Mouse (Mus musculus): ENCODE measurements around the gene Stox2. TPM values are rescaled to one million over a fixed set of nuclear protein-coding genes. Genes with fewer than 3 reads are reported as not detected.

Gene Stox2
- total RNA-seq, 2 experiments from 2014 or later: 10.0 to 15.0 TPM

DNA sequence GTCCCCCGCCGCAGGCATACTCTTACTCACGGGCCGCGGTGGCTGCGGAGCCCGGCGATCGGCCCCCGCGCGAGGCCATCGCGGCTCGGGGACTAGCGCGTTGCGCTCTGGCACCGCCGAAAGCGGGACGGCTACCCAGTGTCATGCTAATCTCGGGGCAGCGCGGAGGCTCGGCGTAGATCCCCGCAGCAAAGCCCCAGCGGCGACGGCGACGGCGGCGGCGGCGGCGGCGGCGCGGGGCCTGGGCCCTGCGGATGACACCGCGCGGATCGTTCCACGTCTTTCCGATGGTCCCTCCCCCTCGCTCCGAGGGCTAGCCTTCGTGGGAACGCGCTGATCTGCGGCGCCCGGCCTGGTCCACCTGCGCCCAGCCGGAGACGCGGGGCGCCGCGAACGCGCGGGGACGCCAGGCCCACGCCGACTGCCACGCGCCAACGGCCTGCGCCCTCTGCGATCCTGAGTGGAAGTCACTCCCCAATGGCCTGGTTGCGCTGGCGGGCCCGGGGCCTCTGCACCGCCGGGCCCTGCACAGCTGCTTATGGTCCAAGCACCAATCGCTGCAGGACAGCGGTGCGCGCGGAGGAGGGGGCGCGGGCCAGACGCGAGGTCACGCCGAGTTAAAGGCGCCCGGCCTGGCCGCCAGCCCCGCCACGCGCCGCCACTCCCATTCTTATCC, 157.2 kb downstream of the Stox2 start:
- peak; percentile 67 for DNase-seq

DNA sequence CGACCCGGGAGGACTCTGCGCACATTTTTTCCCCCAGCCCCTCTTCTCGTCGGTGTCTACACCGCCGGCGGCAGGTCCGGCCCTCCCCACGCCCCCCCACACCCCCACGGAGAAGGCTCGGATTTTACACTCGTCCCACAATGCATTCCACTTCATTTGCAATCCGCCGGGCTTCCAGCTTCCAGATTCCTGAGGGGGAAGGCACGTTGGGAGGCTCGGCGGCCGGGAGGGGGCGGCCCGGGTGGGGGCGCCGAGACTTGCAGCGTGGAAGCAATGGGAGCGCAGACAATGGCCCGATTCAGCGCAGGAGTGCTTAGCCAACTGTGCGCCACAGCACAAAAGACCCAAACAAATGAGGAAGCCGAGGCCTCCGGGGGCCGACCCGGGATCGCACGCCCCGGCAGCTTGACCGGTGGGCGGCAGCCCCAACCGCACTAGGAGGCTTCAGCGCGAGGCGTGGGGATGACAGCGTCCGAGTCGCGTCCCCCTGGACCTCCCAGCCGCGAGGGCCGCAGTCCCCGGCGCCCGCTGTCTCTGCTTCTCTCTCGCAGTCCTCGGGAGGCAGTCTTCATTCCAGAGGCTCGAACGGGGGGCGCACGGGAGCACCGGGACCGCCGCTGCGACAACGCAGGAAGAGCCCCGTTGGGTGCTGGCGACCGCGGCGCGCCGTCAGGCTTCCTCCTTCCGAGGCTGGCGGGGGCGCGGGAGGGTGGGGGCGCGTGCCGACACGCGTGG, 157.9 kb downstream of the Stox2 start:
- peak; percentile 52 for DNase-seq

DNA sequence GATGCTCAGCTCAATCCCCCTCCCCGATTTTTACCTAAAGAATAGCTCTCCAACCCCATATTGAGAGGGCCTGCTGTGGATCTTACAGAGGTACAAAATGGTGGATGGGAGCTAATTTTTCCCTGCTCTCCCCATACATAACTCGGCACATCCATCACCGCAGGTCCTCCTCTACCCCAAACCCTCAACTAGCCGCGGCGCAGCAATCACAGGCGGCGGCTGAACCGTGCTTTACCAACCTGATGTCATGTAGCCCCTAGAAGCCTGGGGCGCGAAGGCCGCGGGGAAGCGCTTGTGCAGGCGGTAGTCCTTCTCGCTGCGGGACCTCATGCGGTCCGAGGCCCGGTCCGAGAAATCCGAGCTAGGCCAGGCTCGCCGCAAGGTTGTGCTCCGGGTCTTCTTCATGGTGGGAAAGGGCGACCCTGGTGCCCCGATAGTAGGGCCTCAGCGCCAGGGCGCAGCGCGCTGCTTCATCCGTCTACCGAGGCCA, 158.5 kb downstream of the Stox2 start:
- peak; percentile 38 for DNase-seq

DNA sequence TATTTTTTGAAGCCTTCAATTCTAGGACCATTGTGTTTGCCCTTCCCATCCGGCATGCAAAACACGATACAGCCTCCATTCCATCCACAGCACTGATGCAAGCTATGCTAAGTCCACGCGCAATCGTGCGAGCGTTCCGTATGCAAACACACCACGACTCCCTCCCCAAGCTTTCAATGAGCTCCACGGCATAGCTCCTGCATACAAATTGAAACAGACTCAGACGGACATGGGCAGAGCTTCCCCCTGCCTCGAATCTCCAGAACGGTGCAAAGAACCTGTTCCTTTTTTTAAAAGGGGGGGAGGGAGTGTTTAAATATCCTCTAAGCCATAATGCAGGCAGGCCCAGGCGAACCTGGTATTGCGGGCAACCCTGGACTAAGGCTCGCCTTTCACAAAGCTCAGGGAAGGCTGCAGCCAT, 159.0 kb downstream of the Stox2 start:
- no peak for DNase-seq

DNA sequence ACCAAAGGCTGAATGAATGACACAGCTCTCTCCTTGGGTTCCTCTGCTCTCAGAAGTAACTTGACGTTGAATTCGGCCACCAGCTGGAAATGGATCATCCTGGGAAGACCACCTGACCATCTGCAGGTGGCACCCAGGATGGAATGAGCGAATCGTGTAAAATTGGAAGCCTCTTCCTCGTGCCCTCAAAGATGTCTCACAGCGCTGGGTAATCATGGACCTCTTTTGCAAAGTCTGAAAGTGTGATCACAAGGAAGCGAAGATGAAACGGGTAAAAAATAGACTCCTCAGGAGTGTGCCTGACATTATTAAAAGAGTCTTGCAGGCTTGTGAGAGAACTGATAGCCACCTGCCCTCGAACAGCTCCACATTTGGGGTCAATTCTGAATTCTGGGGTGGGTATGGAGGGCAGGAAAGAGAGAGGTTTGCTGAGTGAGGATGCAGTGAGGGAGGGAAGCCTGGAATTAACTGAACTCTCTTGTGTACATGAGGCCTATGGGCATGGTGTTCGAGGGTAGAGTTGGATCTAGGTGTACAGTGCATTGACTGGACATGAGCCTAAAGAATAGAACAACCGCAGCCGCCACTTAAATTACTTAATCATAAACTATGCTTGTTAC, 160.0 kb downstream of the Stox2 start:
- DNase-seq: no peak

DNA sequence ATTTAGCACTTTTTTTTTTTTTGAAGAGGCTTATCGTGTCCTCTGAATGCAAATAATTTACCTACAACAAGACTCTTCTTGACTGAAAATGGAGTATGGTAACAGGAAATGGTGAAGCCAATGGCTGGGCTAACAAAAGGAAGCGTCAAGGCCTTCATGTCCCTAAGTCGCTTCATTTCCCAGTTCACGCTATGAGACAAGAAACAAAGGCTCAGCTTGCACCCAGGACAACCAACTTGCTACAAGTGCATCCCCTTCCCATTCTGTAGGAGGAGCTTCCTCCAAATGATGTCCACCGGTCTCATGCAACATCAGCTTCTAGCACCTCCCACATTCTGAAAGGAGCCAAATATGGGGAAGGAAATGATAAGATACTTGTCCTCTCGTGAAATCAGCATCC, 160.7 kb downstream of the Stox2 start:
- no peak for DNase-seq

DNA sequence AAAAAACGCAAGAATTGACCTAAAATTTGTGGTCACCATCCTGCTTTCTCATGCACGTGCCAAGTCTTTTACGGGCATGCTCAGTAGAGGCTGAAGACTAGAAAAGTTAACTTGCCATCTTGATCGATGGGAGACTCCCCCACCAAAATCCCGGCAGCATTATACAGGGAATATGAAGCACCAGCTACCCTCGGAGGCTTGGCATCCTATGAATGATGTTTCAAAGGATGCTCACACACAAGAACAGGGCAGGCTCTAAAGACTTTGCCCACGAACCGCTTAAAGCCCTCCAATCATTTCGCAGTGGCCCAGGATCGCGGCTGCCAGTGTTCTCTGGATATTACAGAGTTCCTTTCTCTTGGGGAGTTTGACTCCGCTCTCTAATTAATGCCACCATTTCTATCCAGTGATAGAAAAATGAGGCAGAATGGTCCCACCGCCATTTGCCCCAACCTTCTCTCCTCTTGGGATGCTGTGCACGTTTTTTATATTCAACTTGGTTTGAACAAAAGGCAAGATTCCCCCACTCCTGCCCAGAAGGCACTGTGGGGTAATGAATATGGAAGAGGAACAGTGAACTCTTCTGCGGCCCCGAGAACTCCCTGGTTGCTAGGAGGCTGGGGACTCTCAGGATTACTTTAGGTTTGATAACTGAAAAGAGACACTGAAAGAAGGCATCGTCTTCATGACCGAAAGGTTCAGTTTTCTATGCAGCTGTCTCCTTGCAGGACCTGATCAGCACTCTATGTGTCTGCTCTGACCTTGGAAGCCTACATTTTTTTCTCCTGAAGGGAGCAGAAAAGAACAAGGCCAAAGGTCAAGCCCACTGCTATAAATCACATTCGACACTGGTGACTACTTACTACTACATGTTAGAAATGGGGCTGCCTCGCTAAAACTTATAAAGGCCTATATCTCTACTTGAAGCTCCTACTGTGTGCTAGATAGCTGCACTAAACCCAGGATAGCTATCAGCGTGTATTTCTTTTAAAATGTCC, 161.5 kb downstream of the Stox2 start:
- DNase-seq: no peak

DNA sequence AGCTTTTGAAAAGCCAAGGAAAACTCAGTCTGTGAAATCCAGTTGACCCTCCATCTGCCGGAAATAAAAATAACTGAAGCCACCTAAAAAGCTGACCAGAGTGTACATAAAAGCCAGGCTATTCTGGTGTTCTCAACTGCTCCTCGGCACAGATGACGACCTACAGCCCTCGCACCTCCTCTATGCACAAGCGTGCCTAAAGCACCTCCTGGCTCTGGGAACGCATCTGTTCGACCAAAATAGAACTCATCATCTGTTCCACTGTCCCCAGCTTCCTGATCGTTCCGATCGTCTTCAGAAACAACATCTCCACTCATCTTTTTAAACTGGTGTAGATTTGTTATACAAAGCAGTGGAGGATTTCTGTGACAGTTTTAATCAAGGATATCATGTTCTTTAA, 166.3 kb downstream of the Stox2 start:
- DNase-seq: no peak

DNA sequence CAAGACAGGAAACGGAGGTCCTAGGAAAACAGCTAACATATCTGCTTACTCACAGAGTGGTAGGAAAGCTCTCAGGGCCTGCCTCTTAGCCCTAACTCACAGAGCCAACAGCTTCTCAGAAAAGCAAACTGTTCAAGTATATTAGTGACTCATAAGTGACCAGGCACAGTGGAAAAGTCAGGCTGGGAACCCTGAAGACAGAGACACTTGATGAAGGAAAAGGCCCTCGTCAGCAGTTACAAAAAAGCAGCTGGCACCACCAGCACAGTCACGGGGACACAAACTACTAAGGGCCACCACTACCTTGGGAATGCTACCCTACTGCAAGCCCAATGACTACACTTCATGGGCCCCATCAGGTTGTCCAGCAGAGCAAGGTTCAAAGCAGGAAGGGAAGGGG, 168.0 kb downstream of the Stox2 start:
- no peak for DNase-seq

DNA sequence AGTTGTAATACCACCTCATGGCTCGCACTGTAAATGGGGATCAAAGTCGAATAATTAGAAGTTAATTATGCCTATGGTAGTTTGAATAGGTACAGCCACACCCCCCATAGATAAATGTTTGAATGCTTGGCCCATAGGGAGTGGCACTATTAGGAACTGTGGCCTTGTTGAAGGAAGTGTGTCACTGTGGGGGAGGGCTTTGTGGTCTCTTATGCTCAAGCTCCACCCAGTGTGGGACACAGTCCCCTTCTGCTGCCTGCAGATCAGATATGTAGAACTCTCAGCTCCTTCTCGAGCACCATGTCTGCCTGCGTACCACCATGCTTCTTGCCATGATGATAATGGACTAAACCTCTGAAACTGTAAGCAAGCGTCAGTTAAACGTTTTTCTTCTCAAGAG, 177.2 kb downstream of the Stox2 start:
- DNase-seq: no peak

DNA sequence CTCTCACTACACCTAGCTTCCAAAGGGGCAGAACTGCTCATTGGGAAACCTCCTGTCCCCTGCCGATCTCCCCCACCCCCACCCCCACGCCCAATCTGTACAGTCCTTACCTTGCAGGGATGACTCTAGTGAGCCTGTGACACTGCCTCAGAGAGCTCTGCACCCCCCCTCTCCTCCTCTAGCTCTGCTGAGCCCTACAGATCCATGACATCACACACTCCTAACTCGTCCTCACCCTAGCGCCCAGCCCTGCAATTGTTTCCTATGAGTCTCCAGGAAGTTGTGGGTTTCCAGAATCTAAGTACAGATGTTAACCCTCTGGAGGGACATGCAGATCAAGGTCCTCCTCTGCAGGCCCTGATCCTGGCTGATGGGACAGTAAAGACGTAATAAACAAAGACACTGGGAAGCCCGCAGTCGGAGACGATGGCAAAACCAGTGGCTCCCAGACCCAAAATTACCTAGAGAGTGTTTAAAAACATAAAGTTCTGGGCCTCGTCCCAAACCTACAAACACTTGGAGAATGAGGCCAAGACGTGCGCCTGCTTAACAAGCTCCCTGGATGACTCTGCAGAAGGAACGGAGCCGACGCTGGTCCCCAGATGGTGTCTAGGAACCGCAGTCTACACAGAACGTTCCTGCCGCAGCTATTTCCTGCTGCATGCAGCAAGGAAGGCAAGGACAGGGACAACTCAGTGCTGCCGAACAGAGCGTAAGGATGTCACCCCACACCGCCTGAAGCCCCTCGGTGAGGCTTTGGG, 177.9 kb downstream of the Stox2 start:
- DNase-seq: peak; percentile 24

DNA sequence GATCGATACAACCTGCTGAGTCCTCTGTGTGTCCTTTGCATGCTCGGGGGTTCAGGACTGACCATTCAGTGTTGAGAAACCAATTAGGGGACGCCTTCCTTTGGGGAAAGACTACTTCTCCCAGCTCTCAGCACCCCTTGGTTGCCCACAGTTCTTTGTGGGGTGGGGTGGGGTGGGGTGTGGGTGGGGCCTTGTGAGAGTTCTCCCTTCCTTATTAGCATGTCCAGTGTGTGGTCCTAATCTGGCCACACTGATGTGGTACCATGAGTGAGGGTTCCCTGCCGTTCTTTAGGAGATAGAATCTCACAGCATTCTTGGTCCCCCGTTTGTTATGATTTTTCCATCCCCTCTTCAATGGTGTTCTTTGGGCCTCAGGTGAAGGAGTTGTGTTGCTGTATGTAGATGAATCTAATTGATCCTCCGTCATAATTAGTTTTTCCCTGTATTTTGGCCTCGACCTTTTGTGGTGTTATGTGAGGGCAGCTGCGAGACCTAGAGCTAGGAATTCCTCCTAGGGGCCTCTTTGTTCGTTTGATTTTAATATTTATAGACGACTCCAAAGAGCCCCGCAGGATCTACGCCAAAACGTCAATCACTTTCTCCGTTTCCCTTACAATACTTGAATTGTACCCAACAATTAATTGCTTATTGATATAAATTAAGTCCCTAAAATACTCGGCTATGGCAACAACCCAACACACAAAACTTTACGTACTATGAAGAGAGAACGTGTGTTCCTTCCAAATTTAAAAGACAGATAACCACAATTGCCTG, 182.9 kb downstream of the Stox2 start:
- DNase-seq: no peak

DNA sequence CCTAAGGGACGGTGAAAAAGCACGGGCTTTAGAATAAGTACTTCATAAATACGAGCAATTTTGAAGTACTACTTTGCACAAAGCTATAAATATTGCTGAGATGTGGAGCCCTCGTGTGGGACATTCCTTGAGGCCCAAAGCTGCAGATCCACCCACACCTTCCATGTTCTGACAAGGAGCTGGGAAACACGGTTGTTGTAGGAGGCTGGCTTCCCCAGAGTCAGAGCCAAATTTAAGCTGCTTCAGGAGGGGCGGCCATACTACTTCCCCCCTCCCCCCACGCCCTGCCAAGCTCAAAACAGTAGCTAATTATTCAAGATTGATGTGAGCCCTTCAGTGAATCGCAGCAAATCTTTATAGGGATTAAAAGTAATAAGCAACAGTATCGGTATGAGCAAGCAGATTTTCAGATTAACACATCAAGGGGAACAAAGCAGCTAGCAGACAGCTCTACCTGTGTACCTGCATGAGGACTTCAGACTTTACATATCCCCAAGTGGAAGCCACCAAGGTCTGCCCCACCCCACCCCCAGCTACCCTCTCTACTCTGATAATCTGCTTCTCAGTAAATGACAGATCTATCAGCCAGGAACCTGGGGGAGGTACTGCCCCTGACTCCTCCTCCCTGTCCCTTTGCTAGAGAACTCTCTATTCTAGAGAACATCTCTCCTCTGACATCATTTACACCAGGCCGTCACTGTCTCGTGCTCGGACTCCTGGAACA, 185.2 kb downstream of the Stox2 start:
- DNase-seq: no peak

DNA sequence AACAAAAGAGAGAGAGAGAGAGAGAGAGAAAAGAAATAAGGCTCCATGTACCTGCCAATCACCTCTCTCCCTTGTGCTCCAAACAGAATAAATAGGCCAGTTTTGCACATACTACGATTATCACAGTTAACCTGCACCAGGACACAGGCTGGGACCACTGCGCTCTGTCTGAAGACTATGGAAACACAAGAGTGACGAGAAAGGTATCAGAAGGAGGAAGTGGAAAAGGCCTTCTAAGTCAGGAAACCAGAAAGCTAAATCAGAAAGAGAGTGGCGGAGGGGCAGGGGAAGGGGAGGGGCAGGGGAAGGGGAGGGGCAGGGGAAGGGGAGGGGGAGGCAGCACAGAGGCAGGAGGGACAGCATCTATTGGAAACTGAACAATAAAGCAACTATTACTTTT, 195.3 kb downstream of the Stox2 start:
- no peak for DNase-seq

DNA sequence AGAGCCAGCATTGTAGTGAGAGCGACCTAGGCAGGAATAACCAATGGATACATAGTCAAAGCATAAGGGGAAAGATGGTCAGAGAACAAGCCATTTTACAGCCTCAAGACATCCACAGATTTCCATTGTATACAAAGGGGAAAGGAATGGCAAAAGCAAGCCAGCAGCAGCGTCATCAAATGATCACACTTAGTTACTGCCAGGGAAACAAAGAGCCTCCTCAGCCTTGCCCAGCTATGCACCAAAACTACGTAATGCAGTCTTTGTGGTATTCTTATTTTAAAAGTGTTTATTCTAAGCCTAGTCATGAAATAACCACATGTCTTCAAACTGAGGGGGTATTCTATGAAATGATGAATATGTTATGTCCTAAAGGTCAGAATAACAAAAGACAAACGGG, 201.0 kb downstream of the Stox2 start:
- DNase-seq: no peak

DNA sequence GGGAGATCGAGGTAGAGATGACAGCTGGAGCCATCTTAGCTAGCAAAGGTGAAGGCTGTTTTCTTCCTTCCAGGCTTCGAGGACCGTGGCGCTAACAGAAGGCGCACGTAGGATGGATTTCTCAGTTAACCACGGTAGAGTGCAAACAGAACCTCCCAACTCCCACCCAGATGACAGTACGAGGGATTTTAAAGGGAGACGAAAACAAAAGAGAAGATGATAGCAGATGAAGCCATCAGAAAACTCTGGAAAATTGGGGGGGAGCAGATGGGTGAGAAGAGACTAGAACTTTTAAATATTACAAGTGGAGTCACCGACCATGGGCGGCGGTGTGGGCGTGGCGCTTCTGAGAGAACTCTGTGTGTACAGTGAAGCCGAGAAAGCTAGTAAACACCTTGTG, 202.0 kb downstream of the Stox2 start:
- no peak for DNase-seq

DNA sequence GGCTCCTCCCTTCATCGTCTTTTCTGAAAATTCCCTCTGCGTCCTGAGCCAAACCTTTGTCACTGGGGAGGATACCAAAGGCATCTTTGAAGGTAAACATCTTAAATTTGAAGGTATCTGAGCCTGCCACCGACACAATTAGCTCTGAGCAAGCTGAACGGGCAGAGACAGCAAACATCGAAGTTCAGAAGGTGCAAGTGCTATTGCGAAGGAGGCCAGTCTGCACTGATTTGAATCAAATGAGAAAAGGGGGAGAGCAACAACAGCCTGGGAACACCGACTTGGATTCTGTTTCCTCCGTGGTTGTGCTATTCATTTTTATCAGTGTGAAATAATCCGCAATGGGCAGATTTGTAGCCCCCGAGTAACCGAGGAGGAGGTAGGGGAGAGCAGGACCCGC, 202.5 kb downstream of the Stox2 start:
- no peak for DNase-seq

DNA sequence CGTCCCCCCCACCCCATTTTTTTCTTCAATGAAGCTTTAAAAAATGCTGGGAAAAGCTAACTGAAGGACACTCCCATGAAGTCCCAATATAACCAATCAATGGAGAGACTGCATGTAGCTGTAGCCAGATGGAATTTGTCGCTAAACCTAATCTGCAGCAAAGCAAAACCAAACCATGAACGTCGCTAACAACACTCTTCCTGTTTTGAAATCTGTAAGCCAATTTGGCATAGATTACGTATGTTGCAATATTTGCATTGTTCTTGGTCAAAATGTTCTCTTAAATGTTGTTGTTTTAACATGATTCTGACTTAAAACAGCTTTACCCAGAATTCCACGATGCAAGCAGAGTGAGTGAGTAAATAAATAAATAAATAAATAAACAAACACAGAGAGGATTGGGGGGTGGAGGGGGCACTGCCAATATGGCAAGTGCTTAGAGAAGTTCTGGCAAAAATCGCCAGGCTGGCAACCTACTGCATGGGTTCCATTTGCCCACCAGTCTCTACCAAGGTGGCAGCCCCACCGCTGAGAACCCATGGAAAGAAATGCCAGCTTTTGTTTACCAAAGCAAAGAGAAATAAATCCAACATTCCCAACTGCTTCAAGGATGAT, 203.0 kb downstream of the Stox2 start:
- DNase-seq: no peak

Measured in gastrocnemius, postnatal 10 days (tissue).